ENCODE assay signal across 18 mouse cellular contexts in genomic region chr7:19243858-19244257, GRCm38 (mm10). TPM values are rescaled to one million over a fixed set of nuclear protein-coding genes. Genes with fewer than 3 reads are reported as not detected.
DNase-seq lines count a peak whose midpoint lies in the region; ATAC-seq lines count a peak whose summit lies in the region.
"Had no signal": no experiment of that assay in that cellular context is flagged by ENCODE, and none has a peak within 500 bp of the region (broad histone marks: within the 10 kb centered on the region; RNA-seq: fewer than 3 reads in every experiment).

No protein-coding gene starts in this region.

- H3K4me2 ChIP-seq in embryonic facial prominence, embryonic 13.5 days: no peak overlapping the region
- no peak overlapping the region for H3K4me2 ChIP-seq in neural tube, embryonic 13.5 days
- no peak overlapping the region for H3K4me2 ChIP-seq in neural tube, embryonic 15.5 days
- no peak overlapping the region for H3K4me2 ChIP-seq in liver, embryonic 15.5 days
- H3K4me2 ChIP-seq: hindbrain, embryonic 12.5 days; limb, embryonic 12.5 days; lung, embryonic 15.5 days had no signal

- H3K9me3 ChIP-seq in embryonic facial prominence, embryonic 13.5 days: no peaks in the 10 kb centered on the region
- H3K9me3 ChIP-seq in embryonic facial prominence, embryonic 10.5 days: no peaks in the 10 kb centered on the region
- H3K9me3 ChIP-seq in neural tube, embryonic 13.5 days: no peaks in the 10 kb centered on the region
- no peaks in the 10 kb centered on the region for H3K9me3 ChIP-seq in neural tube, embryonic 15.5 days (replicated peaks)
- H3K9me3 ChIP-seq in liver, embryonic 15.5 days (replicated peaks): no peaks in the 10 kb centered on the region
- H3K9me3 ChIP-seq: hindbrain, embryonic 12.5 days; limb, embryonic 12.5 days; lung, embryonic 15.5 days had no signal

- no peak overlapping the region for H3K4me3 ChIP-seq in embryonic facial prominence, embryonic 13.5 days
- H3K4me3 ChIP-seq in embryonic facial prominence, embryonic 10.5 days: no peak overlapping the region
- no peak overlapping the region for H3K4me3 ChIP-seq in neural tube, embryonic 13.5 days
- H3K4me3 ChIP-seq in neural tube, embryonic 15.5 days (replicated peaks): no peak overlapping the region
- no peak overlapping the region for H3K4me3 ChIP-seq in liver, embryonic 15.5 days (replicated peaks)
- H3K4me3 ChIP-seq: hindbrain, embryonic 12.5 days; limb, embryonic 12.5 days; lung, embryonic 15.5 days had no signal

- WGBS in embryonic facial prominence, embryonic 13.5 days: 84% methylated on average over 5 of the region's 5 CpGs
- 92% methylated on average over 5 of the region's 5 CpGs for WGBS in embryonic facial prominence, embryonic 10.5 days
- WGBS in neural tube, embryonic 13.5 days: 69% methylated on average over 5 of the region's 5 CpGs
- 58% methylated on average over 5 of the region's 5 CpGs for WGBS in neural tube, embryonic 15.5 days
- WGBS in liver, embryonic 15.5 days (ENCODE audit: insufficient replicate concordance): 82% methylated on average over 5 of the region's 5 CpGs

- H3K4me1 ChIP-seq in embryonic facial prominence, embryonic 13.5 days: peaks cover 4% of the 10 kb centered on the region; the same call in 1 of the 2 replicates
- no peaks in the 10 kb centered on the region for H3K4me1 ChIP-seq in embryonic facial prominence, embryonic 10.5 days
- H3K4me1 ChIP-seq in neural tube, embryonic 13.5 days (replicated peaks): peaks cover 8% of the 10 kb centered on the region; the same call in 1 of the 2 replicates
- peaks cover 10% of the 10 kb centered on the region for H3K4me1 ChIP-seq in neural tube, embryonic 15.5 days
- H3K4me1 ChIP-seq in liver, embryonic 15.5 days (replicated peaks): peaks cover 77% of the 10 kb centered on the region
- H3K4me1 ChIP-seq: lung, embryonic 15.5 days had no signal

- ATAC-seq in embryonic facial prominence, embryonic 13.5 days (ENCODE audit: insufficient number of reproducible peaks, insufficient read depth, low FRiP score, low TSS enrichment, low read depth): no peak
- no peak for ATAC-seq in neural tube, embryonic 13.5 days (ENCODE audit: low read depth)
- ATAC-seq in neural tube, embryonic 15.5 days (ENCODE audit: low FRiP score): no peak
- no peak for ATAC-seq in liver, embryonic 15.5 days (ENCODE audit: insufficient read depth)
- ATAC-seq: intestine, postnatal 0 days had no signal

- H3K27me3 ChIP-seq in embryonic facial prominence, embryonic 13.5 days: no peaks in the 10 kb centered on the region
- H3K27me3 ChIP-seq in embryonic facial prominence, embryonic 10.5 days (replicated peaks; ENCODE audit: low read depth, poor library complexity, severe bottlenecking): no peaks in the 10 kb centered on the region
- no peaks in the 10 kb centered on the region for H3K27me3 ChIP-seq in neural tube, embryonic 13.5 days
- no peaks in the 10 kb centered on the region for H3K27me3 ChIP-seq in neural tube, embryonic 15.5 days (replicated peaks)
- no peaks in the 10 kb centered on the region for H3K27me3 ChIP-seq in liver, embryonic 15.5 days
- H3K27me3 ChIP-seq: hindbrain, embryonic 12.5 days; limb, embryonic 12.5 days; lung, embryonic 15.5 days had no signal

- H3K36me3 ChIP-seq in embryonic facial prominence, embryonic 13.5 days: peaks cover 29% of the 10 kb centered on the region
- peaks cover 51% of the 10 kb centered on the region for H3K36me3 ChIP-seq in embryonic facial prominence, embryonic 10.5 days (replicated peaks)
- H3K36me3 ChIP-seq in neural tube, embryonic 13.5 days: peaks cover 32% of the 10 kb centered on the region
- H3K36me3 ChIP-seq in neural tube, embryonic 15.5 days: peaks cover 17% of the 10 kb centered on the region
- H3K36me3 ChIP-seq in liver, embryonic 15.5 days (replicated peaks): peaks cover 35% of the 10 kb centered on the region

- H3K9ac ChIP-seq in embryonic facial prominence, embryonic 13.5 days: 0 out of 2 replicates have a peak overlapping the region, but pooled peaks have one; percentile 27
- 0 out of 2 replicates have a peak overlapping the region, but pooled peaks have one; percentile 38 for H3K9ac ChIP-seq in neural tube, embryonic 13.5 days
- no peak overlapping the region for H3K9ac ChIP-seq in neural tube, embryonic 15.5 days (replicated peaks)
- no peak overlapping the region for H3K9ac ChIP-seq in liver, embryonic 15.5 days
- H3K9ac ChIP-seq: hindbrain, embryonic 12.5 days; limb, embryonic 12.5 days; lung, embryonic 15.5 days had no signal

- no peak for DNase-seq in embryonic facial prominence, embryonic 10.5 days (ENCODE audit: low spot score)
- peak; percentile 50 to 54 for DNase-seq in left cerebral cortex, adult 18-20 months (ENCODE audit: low spot score in 2 of 2)
- no peak for DNase-seq in left cerebral cortex, adult 11 months (ENCODE audit: low spot score)
- no peak for DNase-seq in thymus, postnatal 0 days (ENCODE audit: low spot score)
- DNase-seq: B cell, adult 2 months; thymus, adult 2 months had no signal

- no peak overlapping the region for H3K27ac ChIP-seq in embryonic facial prominence, embryonic 13.5 days
- no peak overlapping the region for H3K27ac ChIP-seq in embryonic facial prominence, embryonic 10.5 days (replicated peaks)
- no peak overlapping the region for H3K27ac ChIP-seq in neural tube, embryonic 13.5 days (replicated peaks)
- no peak overlapping the region for H3K27ac ChIP-seq in neural tube, embryonic 15.5 days (replicated peaks)
- H3K27ac ChIP-seq in liver, embryonic 15.5 days (replicated peaks): peak overlapping the region; percentile 38
- H3K27ac ChIP-seq: hindbrain, embryonic 12.5 days; kidney, postnatal 0 days; limb, embryonic 12.5 days; lung, embryonic 15.5 days had no signal

RNA-seq across cellular contexts. Expression of gene Opa3, which starts 15.7 kb away (rescaled TPM):
- polyA plus RNA-seq in embryonic facial prominence, embryonic 13.5 days (2015; fragmentation: Nextera tagmentation; extraction: Ambion mirVana): 36.2 and 38.2 TPM in 2 replicates
- 46.4 and 49.4 TPM in 2 replicates for polyA plus RNA-seq in embryonic facial prominence, embryonic 10.5 days (2016; fragmentation: Nextera tagmentation; extraction: Ambion mirVana)
- 10 to 100 TPM; 47.3 to 47.6 TPM for total RNA-seq in left cerebral cortex, adult 18-20 months (2021)
- 38.7 and 39.9 TPM in 2 replicates for polyA plus RNA-seq in neural tube, embryonic 13.5 days (2015; fragmentation: Nextera tagmentation; extraction: Ambion mirVana)
- polyA plus RNA-seq in neural tube, embryonic 15.5 days (2015; fragmentation: Nextera tagmentation; extraction: Ambion mirVana): 37.8 and 37.9 TPM in 2 replicates
- polyA plus RNA-seq in liver, embryonic 15.5 days (2015; fragmentation: Nextera tagmentation; extraction: Ambion mirVana): 15.3 and 16.0 TPM in 2 replicates
- 25.4 and 25.7 TPM in 2 replicates for polyA plus RNA-seq in thymus, postnatal 0 days (2015; fragmentation: Nextera tagmentation; extraction: Ambion mirVana)

RNA-seq across cellular contexts. Expression of gene Vasp, which starts 27.8 kb away (rescaled TPM):
- polyA plus RNA-seq in embryonic facial prominence, embryonic 13.5 days (2015; fragmentation: Nextera tagmentation; extraction: Ambion mirVana): 57.3 and 64.0 TPM in 2 replicates
- 56.7 and 61.1 TPM in 2 replicates for polyA plus RNA-seq in embryonic facial prominence, embryonic 10.5 days (2016; fragmentation: Nextera tagmentation; extraction: Ambion mirVana)
- total RNA-seq in left cerebral cortex, adult 18-20 months (2021): 10 to 100 TPM; 13.6 to 15.1 TPM
- polyA plus RNA-seq in neural tube, embryonic 13.5 days (2015; fragmentation: Nextera tagmentation; extraction: Ambion mirVana): 41.2 and 46.3 TPM in 2 replicates
- 40.9 and 55.5 TPM in 2 replicates for polyA plus RNA-seq in neural tube, embryonic 15.5 days (2015; fragmentation: Nextera tagmentation; extraction: Ambion mirVana)
- 41.2 and 42.4 TPM in 2 replicates for polyA plus RNA-seq in liver, embryonic 15.5 days (2015; fragmentation: Nextera tagmentation; extraction: Ambion mirVana)
- polyA plus RNA-seq in thymus, postnatal 0 days (2015; fragmentation: Nextera tagmentation; extraction: Ambion mirVana): 74.3 and 75.3 TPM in 2 replicates

RNA-seq across cellular contexts. Expression of gene Gpr4, which starts 31.5 kb away (rescaled TPM):
- 1.6 and 1.9 TPM in 2 replicates for polyA plus RNA-seq in embryonic facial prominence, embryonic 13.5 days (2015; fragmentation: Nextera tagmentation; extraction: Ambion mirVana)
- polyA plus RNA-seq in embryonic facial prominence, embryonic 10.5 days (2016; fragmentation: Nextera tagmentation; extraction: Ambion mirVana): 1.7 and 2.0 TPM in 2 replicates
- total RNA-seq in left cerebral cortex, adult 18-20 months (2021): 1 to 10 TPM; 2.5 to 3.6 TPM
- polyA plus RNA-seq in neural tube, embryonic 13.5 days (2015; fragmentation: Nextera tagmentation; extraction: Ambion mirVana): 2.0 and 2.6 TPM in 2 replicates
- polyA plus RNA-seq in neural tube, embryonic 15.5 days (2015; fragmentation: Nextera tagmentation; extraction: Ambion mirVana): 3.1 and 3.3 TPM in 2 replicates
- 0.50 TPM in 2 replicates for polyA plus RNA-seq in liver, embryonic 15.5 days (2015; fragmentation: Nextera tagmentation; extraction: Ambion mirVana)
- 0.69 and 0.80 TPM in 2 replicates for polyA plus RNA-seq in thymus, postnatal 0 days (2015; fragmentation: Nextera tagmentation; extraction: Ambion mirVana)
- total RNA-seq: granulocyte monocyte progenitor cell, adult 5-6 weeks had no signal

RNA-seq across cellular contexts. Expression of gene Ppm1n, which starts 36.0 kb away (rescaled TPM):
- polyA plus RNA-seq in embryonic facial prominence, embryonic 13.5 days (2015; fragmentation: Nextera tagmentation; extraction: Ambion mirVana): not detected in 2 replicates
- polyA plus RNA-seq in embryonic facial prominence, embryonic 10.5 days (2016; fragmentation: Nextera tagmentation; extraction: Ambion mirVana): 0.25 TPM in 1 of 2 replicates, not detected in the other
- total RNA-seq in left cerebral cortex, adult 18-20 months (2021): not detected
- 0.41 and 0.59 TPM in 2 replicates for polyA plus RNA-seq in neural tube, embryonic 13.5 days (2015; fragmentation: Nextera tagmentation; extraction: Ambion mirVana)
- polyA plus RNA-seq in neural tube, embryonic 15.5 days (2015; fragmentation: Nextera tagmentation; extraction: Ambion mirVana): 1.3 TPM in 2 replicates
- 0.05 TPM in 1 of 2 replicates, not detected in the other for polyA plus RNA-seq in liver, embryonic 15.5 days (2015; fragmentation: Nextera tagmentation; extraction: Ambion mirVana)
- 0.27 and 0.30 TPM in 2 replicates for polyA plus RNA-seq in thymus, postnatal 0 days (2015; fragmentation: Nextera tagmentation; extraction: Ambion mirVana)
- total RNA-seq: granulocyte monocyte progenitor cell, adult 5-6 weeks; megakaryocyte progenitor cell, adult 5-6 weeks had no signal
- polyA plus RNA-seq: embryonic facial prominence, embryonic 11.5 days; limb, embryonic 12.5 days; lung, embryonic 15.5 days had no signal

RNA-seq across cellular contexts. Expression of gene Rtn2, which starts 38.6 kb away (rescaled TPM):
- polyA plus RNA-seq in embryonic facial prominence, embryonic 13.5 days (2015; fragmentation: Nextera tagmentation; extraction: Ambion mirVana): 10.2 and 11.7 TPM in 2 replicates
- 16.6 and 18.8 TPM in 2 replicates for polyA plus RNA-seq in embryonic facial prominence, embryonic 10.5 days (2016; fragmentation: Nextera tagmentation; extraction: Ambion mirVana)
- 100 to 1,000 TPM; 128 to 129 TPM for total RNA-seq in left cerebral cortex, adult 18-20 months (2021)
- polyA plus RNA-seq in neural tube, embryonic 13.5 days (2015; fragmentation: Nextera tagmentation; extraction: Ambion mirVana): 103 and 117 TPM in 2 replicates
- 105 and 121 TPM in 2 replicates for polyA plus RNA-seq in neural tube, embryonic 15.5 days (2015; fragmentation: Nextera tagmentation; extraction: Ambion mirVana)
- polyA plus RNA-seq in liver, embryonic 15.5 days (2015; fragmentation: Nextera tagmentation; extraction: Ambion mirVana): 3.9 and 5.2 TPM in 2 replicates
- polyA plus RNA-seq in thymus, postnatal 0 days (2015; fragmentation: Nextera tagmentation; extraction: Ambion mirVana): 1.6 and 2.2 TPM in 2 replicates
- total RNA-seq: granulocyte monocyte progenitor cell, adult 5-6 weeks; megakaryocyte progenitor cell, adult 5-6 weeks had no signal

Comparison
In these comparisons a context has a peak if more than half of its experiments do, and no peak if none do; other contexts are left out.
1. H3K9ac ChIP-seq: peak in embryonic facial prominence, embryonic 13.5 days (single experiment) and neural tube, embryonic 13.5 days (single experiment); none in neural tube, embryonic 15.5 days (single experiment) and liver, embryonic 15.5 days (single experiment).
2. DNase-seq: peak in left cerebral cortex, adult 18-20 months (2 of 2); none in embryonic facial prominence, embryonic 10.5 days (single experiment), left cerebral cortex, adult 11 months (single experiment) and thymus, postnatal 0 days (single experiment).